In the genomic region with DNA sequence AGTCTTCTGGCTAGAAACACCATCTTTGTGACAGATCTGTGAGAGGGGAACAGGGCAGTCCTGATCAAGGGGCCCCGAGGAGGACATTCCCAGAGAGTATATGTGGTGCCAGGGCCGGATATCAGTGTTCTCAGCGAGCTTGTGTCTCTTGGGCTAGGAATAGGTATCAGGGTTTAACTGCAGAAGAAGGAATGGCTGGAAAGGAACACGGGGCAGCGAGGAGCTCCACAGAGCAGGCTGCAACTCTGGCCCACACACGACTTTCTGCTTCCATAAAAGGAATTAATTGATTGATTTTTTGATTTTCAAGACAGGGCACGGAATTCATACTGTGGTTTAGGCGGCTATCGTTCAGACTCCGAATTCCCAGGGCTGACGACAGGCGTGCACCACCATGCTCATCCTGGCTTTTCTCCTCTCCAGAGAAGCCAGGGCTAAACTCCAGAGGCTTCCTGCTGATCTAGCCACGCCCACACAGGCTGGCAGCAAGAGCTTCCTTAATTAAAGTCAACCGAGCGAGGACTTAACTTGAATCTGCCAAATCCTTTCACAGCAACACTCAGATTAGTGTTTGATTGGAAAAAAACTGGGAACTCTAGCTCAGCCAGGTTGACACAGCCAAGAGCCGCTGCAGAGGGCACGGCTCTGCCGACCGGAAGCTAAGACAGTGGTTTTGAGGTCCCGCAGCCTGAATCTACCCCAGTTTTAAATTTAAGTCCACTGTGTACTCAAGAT, we compare ENCODE assay signal across 8 mouse cellular contexts.
DNase-seq lines count a peak whose midpoint lies in the region; ATAC-seq and TF ChIP-seq lines count a peak whose summit lies in the region.

No protein-coding gene starts in this region.

- H3K27me3 ChIP-seq in forebrain, embryonic 16.5 days (replicated peaks; ENCODE audit: control insufficient read depth, insufficient read depth, low read length): no peaks in the 10 kb centered on the region
- H3K27me3 ChIP-seq in hindbrain, embryonic 14.5 days (ENCODE audit: control insufficient read depth, insufficient read depth, low read length): no peaks in the 10 kb centered on the region

- peak overlapping the region; percentile 24 for H3K4me3 ChIP-seq in forebrain, embryonic 16.5 days (replicated peaks; ENCODE audit: low read length)
- peak overlapping the region; percentile 16 for H3K4me3 ChIP-seq in hindbrain, embryonic 14.5 days (replicated peaks; ENCODE audit: low read length)
- peak overlapping the region; percentile 28 for H3K4me3 ChIP-seq in left cerebral cortex, adult 2 months

- H3K4me2 ChIP-seq in forebrain, embryonic 16.5 days (ENCODE audit: low read length): peak overlapping the region; percentile 47
- H3K4me2 ChIP-seq in hindbrain, embryonic 14.5 days (replicated peaks): peak overlapping the region; percentile 48

- intact Hi-C loops in left cerebral cortex, adult 2 months (cut with DNase I): no loop called here

- no peaks in the 10 kb centered on the region for H3K36me3 ChIP-seq in forebrain, embryonic 16.5 days (ENCODE audit: control insufficient read depth, insufficient read depth)
- H3K36me3 ChIP-seq in hindbrain, embryonic 14.5 days (replicated peaks; ENCODE audit: control insufficient read depth, insufficient read depth): no peaks in the 10 kb centered on the region

- H3K9ac ChIP-seq in forebrain, embryonic 16.5 days (replicated peaks; ENCODE audit: low read depth, low read length): peak overlapping the region; percentile 30; the same call in 1 of the 2 replicates
- H3K9ac ChIP-seq in hindbrain, embryonic 14.5 days: peak overlapping the region; percentile 24; the same call in 1 of the 2 replicates

- H3K4me1 ChIP-seq in forebrain, embryonic 16.5 days (replicated peaks; ENCODE audit: control insufficient read depth, insufficient read depth, low read length): peaks cover 13% of the 10 kb centered on the region
- H3K4me1 ChIP-seq in hindbrain, embryonic 14.5 days (replicated peaks; ENCODE audit: control insufficient read depth, insufficient read depth, low read length): peaks cover 11% of the 10 kb centered on the region

- ATAC-seq in forebrain, embryonic 16.5 days: peak; percentile 93
- ATAC-seq in hindbrain, embryonic 14.5 days (ENCODE audit: low FRiP score): peak; percentile 87

- no peak overlapping the region for H3K27ac ChIP-seq in forebrain, embryonic 16.5 days (ENCODE audit: low read length)
- 0 out of 2 replicates have a peak overlapping the region, but pooled peaks have one; percentile 9 for H3K27ac ChIP-seq in hindbrain, embryonic 14.5 days
- H3K27ac ChIP-seq in left cerebral cortex, adult 2 months: no peak overlapping the region

- WGBS in forebrain, embryonic 16.5 days: 5% methylated on average over 20 of the region's 20 CpGs
- WGBS in hindbrain, embryonic 14.5 days: 8% methylated on average over 20 of the region's 20 CpGs

- no peak for TF ChIP-seq CTCF in left cerebral cortex, adult 2 months (IDR thresholded peaks at IDR 0.05)

- peak; percentile 8 to 24 for DNase-seq in adrenal gland, adult 18-20 months (ENCODE audit: low spot score in 2 of 2)
- DNase-seq in cerebellum, adult 18-20 months: peak; percentile 44 to 54
- peak; percentile 74 for DNase-seq in hindbrain, embryonic 14.5 days (ENCODE audit: low spot score)
- DNase-seq in left cerebral cortex, adult 2 months (ENCODE audit: extremely low spot score in 1 of 2, low spot score in 2 of 2): peak; percentile 19 to 23
- DNase-seq in lung, postnatal 14 days: peak; percentile 37
- peak; percentile 44 for DNase-seq in retina, postnatal 7 days (ENCODE audit: low read depth, low spot score)
- DNase-seq in spleen, postnatal 10 days (ENCODE audit: low spot score in 2 of 2): no peak

- H3K9me3 ChIP-seq in forebrain, embryonic 16.5 days (ENCODE audit: control insufficient read depth, low read length): no peaks in the 10 kb centered on the region
- no peaks in the 10 kb centered on the region for H3K9me3 ChIP-seq in hindbrain, embryonic 14.5 days (ENCODE audit: control insufficient read depth, low read length)

Comparison
In these comparisons a context has a peak if more than half of its experiments do, and no peak if none do; other contexts are left out.
1. DNase-seq: peak in adrenal gland, adult 18-20 months (2 of 2), cerebellum, adult 18-20 months (2 of 2), hindbrain, embryonic 14.5 days (single experiment), left cerebral cortex, adult 2 months (2 of 2), lung, postnatal 14 days (single experiment) and retina, postnatal 7 days (single experiment); none in spleen, postnatal 10 days (0 of 2).
2. Peak in every context shown above with its lines, with median percentiles within 50 percentile points of each other: H3K4me3 ChIP-seq.